Mouse (Mus musculus) hindbrain, embryonic 14.5 days (tissue): ENCODE measurements at regions not wholly inside any gene's neighbourhood (a gene's known extent, or its start where the extent isn't known, plus 50 kb on each side); places are given as distances from the start of the nearest gene placed in this dataset.
"Not testable (repeated sequence)": the region's sequence is repeated elsewhere in the genome, so short reads cannot be mapped to it uniquely, and the experiment has no call there.

Experiments used
- ATAC-seq: fragments of 200-750 bp; cut with Nextera tagmentation; 2 replicates; pipeline ENCODE4 v1.8.0; 2017; ENCODE audit warnings: moderate number of reproducible peaks, mild to moderate bottlenecking, moderate TSS enrichment, moderate library complexity; ENCODE audit not compliant: low FRiP score
- DNase-seq: peaks from one replicate; pipeline ENCODE4 v3.0.0-alpha.2; 2015; ENCODE audit warnings: low spot score
- H3K27ac ChIP-seq: fragments of 300-500 bp; sonication (generic); 2 replicates; pipeline ENCODE4 v1.5.1; 2014; ENCODE audit warnings: mild to moderate bottlenecking, moderate library complexity
- H3K27me3 ChIP-seq: fragments of 300-500 bp; sonication (generic); 2 replicates; pipeline ENCODE4 v1.6.1; 2014; ENCODE audit warnings: mild to moderate bottlenecking, low read length, mixed read lengths; ENCODE audit not compliant: control insufficient read depth, insufficient read depth
- H3K36me3 ChIP-seq: fragments of 300-500 bp; sonication (generic); replicated peaks from 2 replicates; pipeline ENCODE4 v1.6.1; 2014; ENCODE audit not compliant: control insufficient read depth, insufficient read depth
- H3K4me1 ChIP-seq: fragments of 300-500 bp; sonication (generic); replicated peaks from 2 replicates; pipeline ENCODE4 v1.6.1; 2014; ENCODE audit warnings: antibody characterized with exemption, low read length, mixed read lengths; ENCODE audit not compliant: control insufficient read depth, insufficient read depth
- H3K4me2 ChIP-seq: fragments of 300-500 bp; sonication (generic); replicated peaks from 2 replicates; pipeline ENCODE4 v1.6.1; 2014; ENCODE audit warnings: mild to moderate bottlenecking, moderate library complexity
- H3K4me3 ChIP-seq: fragments of 300-500 bp; sonication (generic); replicated peaks from 2 replicates; pipeline ENCODE4 v1.5.1; 2014; ENCODE audit warnings: mild to moderate bottlenecking, low read length
- H3K9ac ChIP-seq: fragments of 300-500 bp; sonication (generic); 2 replicates; pipeline ENCODE4 v1.6.1; 2014
- H3K9me3 ChIP-seq: fragments of 300-500 bp; sonication (generic); 2 replicates; pipeline ENCODE4 v1.6.1; 2016; ENCODE audit warnings: low read length; ENCODE audit not compliant: control insufficient read depth
- WGBS: fragments of 180-500 bp; shearing (Covaris S2); extraction: QIAGEN DNeasy Blood & Tissue Kit; methylation state at CpG from one replicate; pipeline ENCODE4 v1.1.7; 2014; 5-methylcytosine and 5-hydroxymethylcytosine counted together

GRCm38 (mm10) chr12:115647599-115647998, 399.9 kb upstream of the Zfp386 start:
- H3K4me1 ChIP-seq = no peaks in the 10 kb centered on the region
- H3K27me3 ChIP-seq = no peaks in the 10 kb centered on the region
- no peak overlapping the region for H3K9ac ChIP-seq
- no peak for DNase-seq
- WGBS = 63% methylated on average over 3 of the region's 3 CpGs
- H3K9me3 ChIP-seq = peaks cover 31% of the 10 kb centered on the region
- H3K4me2 ChIP-seq = no peak overlapping the region
- no peaks in the 10 kb centered on the region for H3K36me3 ChIP-seq
- H3K4me3 ChIP-seq = no peak overlapping the region
- no peak overlapping the region for H3K27ac ChIP-seq
- ATAC-seq = no peak

GRCm38 (mm10) chr12:115648161-115648560, 399.4 kb upstream of the Zfp386 start:
- ATAC-seq, H3K4me2 ChIP-seq, H3K4me1 ChIP-seq, H3K4me3 ChIP-seq, H3K27me3 ChIP-seq, H3K9ac ChIP-seq, H3K27ac ChIP-seq, DNase-seq, H3K36me3 ChIP-seq: not testable (repeated sequence)
- peaks cover 32% of the 10 kb centered on the region for H3K9me3 ChIP-seq
- 78% methylated on average over 2 of the region's 2 CpGs for WGBS

GRCm38 (mm10) chr12:115655781-115656180, 391.7 kb upstream of the Zfp386 start:
- Histone ChIP-seq H3K27me3 (no peaks in the 10 kb centered on the region), H3K4me2 (no peak overlapping the region), H3K9me3 (peaks cover 23% of the 10 kb centered on the region), H3K9ac (no peak overlapping the region), H3K4me3 (no peak overlapping the region), H3K27ac (no peak overlapping the region), H3K36me3 (no peaks in the 10 kb centered on the region), H3K4me1 (no peaks in the 10 kb centered on the region)
- DNase-seq (no peak), ATAC-seq (no peak)
- WGBS = 69% methylated on average over 1 of the region's 1 CpGs

- DNase-seq, H3K36me3 ChIP-seq, H3K27ac ChIP-seq, ATAC-seq, H3K9ac ChIP-seq, H3K27me3 ChIP-seq, H3K4me2 ChIP-seq, H3K4me3 ChIP-seq, H3K4me1 ChIP-seq: not testable (repeated sequence)
- H3K9me3 ChIP-seq = peaks cover 26% of the 10 kb centered on the region
Measured at GRCm38 (mm10) chr12:115664081-115664480, 383.4 kb upstream of the Zfp386 start.

GRCm38 (mm10) chr12:115671683-115672082, 375.8 kb upstream of the Zfp386 start:
- H3K27me3 ChIP-seq, ATAC-seq: not testable (repeated sequence)

GRCm38 (mm10) chr12:115691801-115692200, 355.7 kb upstream of the Zfp386 start:
- no peak for ATAC-seq
- WGBS = 94% methylated on average over 1 of the region's 1 CpGs
- H3K36me3 ChIP-seq = no peaks in the 10 kb centered on the region

More at GRCm38 (mm10) chr12:115671683-115672082, 375.8 kb upstream of the Zfp386 start:
- not testable (repeated sequence) for H3K4me1 ChIP-seq, H3K36me3 ChIP-seq, H3K4me3 ChIP-seq, H3K27ac ChIP-seq, H3K9ac ChIP-seq, DNase-seq, H3K4me2 ChIP-seq
- peaks cover 14% of the 10 kb centered on the region for H3K9me3 ChIP-seq
- 70% methylated on average over 3 of the region's 3 CpGs for WGBS

GRCm38 (mm10) chr12:115709813-115710212, 337.7 kb upstream of the Zfp386 start:
- not testable (repeated sequence) for H3K27ac ChIP-seq, H3K27me3 ChIP-seq, H3K9me3 ChIP-seq, H3K4me2 ChIP-seq, H3K4me1 ChIP-seq, H3K9ac ChIP-seq, ATAC-seq, DNase-seq, H3K36me3 ChIP-seq, H3K4me3 ChIP-seq
- WGBS = 40% methylated on average over 1 of the region's 1 CpGs

More at GRCm38 (mm10) chr12:115691801-115692200, 355.7 kb upstream of the Zfp386 start:
- no peaks in the 10 kb centered on the region for H3K27me3 ChIP-seq
- H3K4me1 ChIP-seq = no peaks in the 10 kb centered on the region
- H3K4me2 ChIP-seq = no peak overlapping the region
- no peak for DNase-seq
- H3K27ac ChIP-seq = no peak overlapping the region
- no peak overlapping the region for H3K4me3 ChIP-seq
- no peak overlapping the region for H3K9ac ChIP-seq
- H3K9me3 ChIP-seq = peaks cover 15% of the 10 kb centered on the region

- H3K4me3 ChIP-seq, H3K4me1 ChIP-seq, H3K9ac ChIP-seq, H3K27me3 ChIP-seq, H3K36me3 ChIP-seq, ATAC-seq, H3K4me2 ChIP-seq, H3K27ac ChIP-seq, H3K9me3 ChIP-seq, DNase-seq: not testable (repeated sequence)
- WGBS = 67% methylated on average over 3 of the region's 6 CpGs
Measured at GRCm38 (mm10) chr12:115742039-115742438, 305.5 kb upstream of the Zfp386 start.

- WGBS = 46% methylated on average over 3 of the region's 3 CpGs
Measured at GRCm38 (mm10) chr12:115749586-115749985, 297.9 kb upstream of the Zfp386 start.

GRCm38 (mm10) chr12:115753135-115753534, 294.4 kb upstream of the Zfp386 start:
- not testable (repeated sequence) for H3K4me3 ChIP-seq, H3K4me1 ChIP-seq, H3K4me2 ChIP-seq, ATAC-seq, H3K27me3 ChIP-seq, H3K27ac ChIP-seq, H3K36me3 ChIP-seq, H3K9me3 ChIP-seq, DNase-seq, H3K9ac ChIP-seq
- WGBS = 81% methylated on average over 1 of the region's 1 CpGs

More at GRCm38 (mm10) chr12:115749586-115749985, 297.9 kb upstream of the Zfp386 start:
- not testable (repeated sequence) for ATAC-seq, H3K9me3 ChIP-seq, DNase-seq, H3K27ac ChIP-seq, H3K9ac ChIP-seq, H3K27me3 ChIP-seq, H3K4me1 ChIP-seq, H3K36me3 ChIP-seq, H3K4me3 ChIP-seq, H3K4me2 ChIP-seq
